Mouse (Mus musculus) liver, embryonic 13.5 days (tissue): ENCODE results near the gene Pdx1. TPM values are rescaled to one million over a fixed set of nuclear protein-coding genes. Genes with fewer than 3 reads are reported as not detected.
A peak's percentile ranks its signal among the peaks of the same experiment; 100 is the strongest.

Source experiments
- ATAC-seq: fragments of 200-750 bp; cut with Nextera tagmentation; 2 replicates; pipeline ENCODE4 v1.8.0; 2017; ENCODE audit warnings: low read depth, mild to moderate bottlenecking, moderate number of reproducible peaks, moderate library complexity
- DNase-seq: peaks from one replicate; pipeline ENCODE4 v3.0.0; 2022
- H3K27ac ChIP-seq: fragments of 300-500 bp; sonication (generic); 2 replicates; pipeline ENCODE4 v1.5.1; 2015; ENCODE audit warnings: moderate library complexity, mild to moderate bottlenecking, inconsistent platforms
- H3K27me3 ChIP-seq: fragments of 300-500 bp; sonication (generic); 2 replicates; pipeline ENCODE4 v1.6.1; 2015; ENCODE audit warnings: mild to moderate bottlenecking, inconsistent platforms
- H3K36me3 ChIP-seq: fragments of 300-500 bp; sonication (generic); 2 replicates; pipeline ENCODE4 v1.6.1; 2015; ENCODE audit warnings: mild to moderate bottlenecking, inconsistent platforms
- H3K4me1 ChIP-seq: fragments of 300-500 bp; sonication (generic); replicated peaks from 2 replicates; pipeline ENCODE4 v1.6.1; 2015; ENCODE audit warnings: inconsistent platforms
- H3K4me2 ChIP-seq: fragments of 300-500 bp; sonication (generic); 2 replicates; pipeline ENCODE4 v1.6.1; 2015; ENCODE audit warnings: inconsistent platforms, mild to moderate bottlenecking, moderate library complexity
- H3K4me3 ChIP-seq: fragments of 300-500 bp; sonication (generic); replicated peaks from 2 replicates; pipeline ENCODE4 v1.5.1; 2015; ENCODE audit warnings: mild to moderate bottlenecking, inconsistent platforms
- H3K9ac ChIP-seq: fragments of 300-500 bp; sonication (generic); 2 replicates; pipeline ENCODE4 v1.6.1; 2015; ENCODE audit warnings: mild to moderate bottlenecking, inconsistent platforms
- H3K9me3 ChIP-seq: fragments of 300-500 bp; sonication (generic); replicated peaks from 2 replicates; pipeline ENCODE4 v1.6.1; 2016; ENCODE audit warnings: inconsistent platforms
- WGBS: fragments of 180-500 bp; shearing (Covaris S2); methylation state at CpG from one replicate; pipeline ENCODE4 v1.1.7; 2015; ENCODE audit not compliant: insufficient replicate concordance; 5-methylcytosine and 5-hydroxymethylcytosine counted together
- polyA plus RNA-seq: library from polyadenylated mRNA; unstranded; fragments of >200 nt; fragmentation: Nextera tagmentation; extraction: Ambion mirVana; gene quantifications from 2 replicates; pipeline ENCODE4 v1.2.1, GENCODE M21; 2015

Gene Pdx1
- polyA plus RNA-seq, 1 experiment from 2014 or later: not detected

- DNase-seq: no peak
- 9% methylated on average over 13 of the region's 13 CpGs for WGBS
Observed at GRCm38 (mm10) chr5:147302746-147303400, 33.1 kb downstream of the Pdx1 start.

GRCm38 (mm10) chr5:147304276-147305155 is 34.8 kb downstream of the Pdx1 start:
- ATAC-seq: no peak
- no peak for DNase-seq
- under 1% methylated on average over 54 of the region's 54 CpGs for WGBS
- H3K27me3 ChIP-seq: peaks cover 100% of the 10 kb centered on the region
- H3K4me3 ChIP-seq: no peak overlapping the region
- 0 out of 2 replicates have a peak overlapping the region, but pooled peaks have one; percentile 10 for H3K4me2 ChIP-seq
- no peak overlapping the region for H3K27ac ChIP-seq
- H3K36me3 ChIP-seq: no peaks in the 10 kb centered on the region
- peaks cover 21% of the 10 kb centered on the region; the same call in 1 of the 2 replicates for H3K4me1 ChIP-seq
- H3K9me3 ChIP-seq: no peaks in the 10 kb centered on the region
- no peak overlapping the region for H3K9ac ChIP-seq

More at GRCm38 (mm10) chr5:147302746-147303400, 33.1 kb downstream of the Pdx1 start:
- H3K9ac ChIP-seq: no peak overlapping the region
- no peaks in the 10 kb centered on the region for H3K9me3 ChIP-seq
- no peak overlapping the region for H3K27ac ChIP-seq
- no peak overlapping the region for H3K4me3 ChIP-seq
- H3K4me1 ChIP-seq: peaks cover 21% of the 10 kb centered on the region; the same call in 1 of the 2 replicates
- no peak overlapping the region for H3K4me2 ChIP-seq
- no peak for ATAC-seq
- H3K27me3 ChIP-seq: peaks cover 99% of the 10 kb centered on the region
- H3K36me3 ChIP-seq: no peaks in the 10 kb centered on the region

DNA sequence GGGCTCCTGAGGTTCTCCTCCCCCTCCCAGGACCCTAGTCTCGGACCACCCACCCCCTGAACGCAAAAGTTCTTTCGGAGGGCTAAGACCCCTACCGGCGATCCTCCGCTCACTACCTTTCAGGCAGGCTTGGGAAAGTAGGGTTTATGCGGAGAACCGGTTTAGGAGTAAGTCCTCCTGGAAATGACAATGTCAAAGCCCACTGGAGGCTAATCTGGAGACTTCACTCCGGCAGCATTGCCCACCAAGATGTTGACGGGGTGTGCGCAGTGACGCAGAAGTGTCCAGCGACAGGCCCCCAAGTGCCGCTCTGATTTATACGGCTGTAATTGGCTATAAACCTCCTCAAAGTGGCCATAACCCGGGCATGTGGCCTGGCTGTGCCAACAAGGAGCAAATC is 35.4 kb downstream of the Pdx1 start:
- 0 out of 2 replicates have a peak overlapping the region, but pooled peaks have one; percentile 10 for H3K4me2 ChIP-seq
- DNase-seq (no peak), ATAC-seq (no peak)
- H3K4me3 ChIP-seq: no peak overlapping the region
- H3K9ac ChIP-seq: no peak overlapping the region
- peaks cover 100% of the 10 kb centered on the region for H3K27me3 ChIP-seq
- no peaks in the 10 kb centered on the region for H3K9me3 ChIP-seq
- no peaks in the 10 kb centered on the region for H3K36me3 ChIP-seq
- H3K4me1 ChIP-seq: peaks cover 14% of the 10 kb centered on the region; the same call in 1 of the 2 replicates
- no peak overlapping the region for H3K27ac ChIP-seq
- WGBS: 2% methylated on average over 16 of the region's 16 CpGs

- ATAC-seq: no peak
- Histone ChIP-seq H3K27ac (no peak overlapping the region), H3K9ac (no peak overlapping the region), H3K4me3 (peak overlapping the region; percentile 21; the same call in 1 of the 2 replicates), H3K4me1 (peaks cover 9% of the 10 kb centered on the region; the same call in 1 of the 2 replicates), H3K36me3 (no peaks in the 10 kb centered on the region), H3K4me2 (peak overlapping the region; percentile 19; the same call in 1 of the 2 replicates), H3K9me3 (no peaks in the 10 kb centered on the region), H3K27me3 (peaks cover 100% of the 10 kb centered on the region)
- DNase-seq: no peak
- WGBS: 1% methylated on average over 58 of the region's 58 CpGs
Observed at GRCm38 (mm10) chr5:147305856-147306637, 36.3 kb downstream of the Pdx1 start.

DNA sequence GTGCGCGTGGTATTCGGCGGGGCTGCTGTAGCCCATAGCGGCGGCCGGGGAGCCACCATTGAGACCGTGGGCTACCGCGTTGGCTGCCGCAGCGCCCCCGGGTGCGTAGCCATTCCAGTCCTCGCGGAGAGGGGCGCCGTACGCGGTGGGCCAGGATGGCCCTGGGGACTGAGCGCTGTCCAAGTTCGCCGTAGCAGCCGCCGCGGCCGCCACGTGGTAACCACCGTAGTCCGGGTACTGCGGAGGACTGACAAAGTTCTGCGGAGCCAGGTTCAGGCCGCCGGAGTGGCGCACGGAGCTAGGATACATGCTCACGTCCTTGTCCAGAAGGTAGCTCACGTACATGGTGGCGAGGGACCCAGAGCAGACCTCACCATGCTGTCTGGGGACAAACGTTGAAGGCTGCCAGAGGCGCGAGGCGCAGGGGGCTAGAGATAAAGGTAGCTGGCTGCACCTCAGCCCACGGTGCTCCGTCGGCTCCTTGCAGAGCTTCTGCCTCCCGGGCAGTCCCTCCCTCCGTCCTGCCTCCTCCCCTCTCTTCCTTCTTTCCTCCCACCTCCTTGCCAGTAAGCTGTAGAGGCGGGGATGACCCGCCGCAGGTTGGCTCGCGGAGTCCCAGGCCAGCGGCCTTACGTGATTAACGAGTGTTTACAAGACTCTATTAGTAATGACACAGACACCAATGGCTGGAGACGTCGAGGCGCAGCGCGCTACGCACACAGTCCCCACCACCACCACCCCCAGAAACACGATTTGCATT is 37.1 kb downstream of the Pdx1 start, which contains the start of gene Cdx2:
Gene Cdx2, minus strand, starts transcription at position 633 of the 760 bp plus-strand sequence.
- Histone ChIP-seq H3K27ac (no peak within 1 kb of the TSS), H3K4me3 (peak within 1 kb of the TSS; percentile 21; the same call in 1 of the 2 replicates), H3K9ac (no peak within 1 kb of the TSS), H3K27me3 (peaks cover 100% of the 10 kb centered on the region), H3K36me3 (no peaks in the 10 kb centered on the region), H3K4me2 (peak within 1 kb of the TSS; percentile 19; the same call in 1 of the 2 replicates), H3K9me3 (no peaks in the 10 kb centered on the region), H3K4me1 (peaks cover 7% of the 10 kb centered on the region; the same call in 1 of the 2 replicates)
- under 1% methylated on average over 63 of the region's 63 CpGs for WGBS
- DNase-seq (no peak), ATAC-seq (no peak)

DNA sequence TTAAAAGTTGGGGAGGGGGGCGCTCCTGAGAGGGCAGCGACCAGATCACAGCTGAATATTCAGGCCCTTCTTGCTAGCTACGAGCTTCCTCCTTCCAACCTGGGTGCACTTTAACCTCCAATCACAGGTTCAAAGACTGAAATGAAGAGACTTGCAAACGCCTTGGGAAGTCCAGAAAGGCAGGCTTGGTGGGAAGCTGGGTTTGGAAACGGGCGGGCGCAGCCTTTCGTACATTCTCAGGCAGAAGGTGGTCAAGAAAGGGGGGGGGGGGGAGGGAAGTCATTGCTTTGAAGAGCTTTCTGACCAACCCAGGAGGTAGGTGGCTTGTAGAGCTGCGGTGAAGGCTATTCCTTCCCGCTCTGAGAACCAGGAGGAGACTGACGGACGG is 37.6 kb downstream of the Pdx1 start:
- Histone ChIP-seq H3K36me3 (no peaks in the 10 kb centered on the region), H3K4me1 (peaks cover 7% of the 10 kb centered on the region; the same call in 1 of the 2 replicates), H3K9ac (no peak overlapping the region), H3K9me3 (no peaks in the 10 kb centered on the region), H3K4me2 (no peak overlapping the region), H3K4me3 (no peak overlapping the region), H3K27me3 (peaks cover 100% of the 10 kb centered on the region), H3K27ac (no peak overlapping the region)
- ATAC-seq (no peak), DNase-seq (no peak)
- 3% methylated on average over 12 of the region's 12 CpGs for WGBS

DNA sequence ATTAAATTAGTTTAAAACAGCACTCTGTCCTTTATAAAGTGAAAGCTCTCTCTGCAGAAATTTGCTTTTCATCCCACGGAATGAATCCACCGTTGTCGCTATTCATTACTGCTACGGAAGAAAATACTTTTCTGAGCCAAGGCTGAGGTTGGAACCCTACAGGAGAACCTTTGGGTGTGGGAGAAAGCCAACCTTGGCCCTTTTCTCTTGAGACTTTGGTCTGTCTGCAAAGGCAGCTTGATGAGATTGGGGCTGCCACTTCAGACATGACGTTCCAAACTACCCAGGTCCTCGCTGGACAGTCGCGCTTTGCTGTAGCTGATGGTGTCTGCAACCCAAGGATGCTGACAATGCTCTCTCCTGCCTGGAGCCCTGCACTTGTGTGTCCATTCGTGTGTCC is 38.7 kb downstream of the Pdx1 start:
- H3K27ac ChIP-seq: no peak overlapping the region
- no peak overlapping the region for H3K4me2 ChIP-seq
- no peak for DNase-seq
- H3K9ac ChIP-seq: no peak overlapping the region
- no peaks in the 10 kb centered on the region for H3K36me3 ChIP-seq
- no peak overlapping the region for H3K4me3 ChIP-seq
- peaks cover 100% of the 10 kb centered on the region for H3K27me3 ChIP-seq
- WGBS: 12% methylated on average over 9 of the region's 9 CpGs
- ATAC-seq: no peak
- H3K4me1 ChIP-seq: peaks cover 7% of the 10 kb centered on the region; the same call in 1 of the 2 replicates
- no peaks in the 10 kb centered on the region for H3K9me3 ChIP-seq

DNA sequence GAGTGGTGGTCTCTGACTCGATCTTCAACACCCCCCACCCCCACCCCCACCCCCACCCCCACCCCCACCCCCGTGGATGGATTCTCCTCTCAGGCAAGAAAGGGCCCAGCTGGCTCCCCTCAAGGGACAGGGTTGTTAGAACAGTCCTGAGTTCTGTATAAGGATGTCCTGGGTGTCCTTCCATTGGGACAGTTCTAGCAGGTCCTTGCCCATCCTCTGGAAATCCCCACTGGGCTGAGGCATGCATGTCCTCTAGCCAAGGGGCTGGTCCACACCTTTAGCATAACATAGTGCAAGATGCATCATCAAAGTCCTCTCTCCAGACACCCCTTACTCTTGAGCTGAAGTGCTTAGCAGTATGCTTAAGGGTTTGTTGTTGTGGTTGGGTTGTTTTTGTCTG is 40.0 kb downstream of the Pdx1 start:
- H3K36me3 ChIP-seq: no peaks in the 10 kb centered on the region
- ATAC-seq (no peak), DNase-seq (no peak)
- 0% methylated on average over 2 of the region's 2 CpGs for WGBS
- H3K4me3 ChIP-seq: no peak overlapping the region
- no peaks in the 10 kb centered on the region for H3K9me3 ChIP-seq
- no peak overlapping the region for H3K9ac ChIP-seq
- peaks cover 7% of the 10 kb centered on the region; the same call in 1 of the 2 replicates for H3K4me1 ChIP-seq
- H3K4me2 ChIP-seq: no peak overlapping the region
- peaks cover 100% of the 10 kb centered on the region for H3K27me3 ChIP-seq
- H3K27ac ChIP-seq: no peak overlapping the region

GRCm38 (mm10) chr5:147312830-147313685 is 43.3 kb downstream of the Pdx1 start:
- no peak for DNase-seq
- H3K36me3 ChIP-seq: no peaks in the 10 kb centered on the region
- H3K9me3 ChIP-seq: no peaks in the 10 kb centered on the region
- H3K4me1 ChIP-seq: no peaks in the 10 kb centered on the region; the same call in 1 of the 2 replicates
- H3K4me3 ChIP-seq: no peak overlapping the region
- H3K27me3 ChIP-seq: peaks cover 100% of the 10 kb centered on the region
- H3K27ac ChIP-seq: no peak overlapping the region
- ATAC-seq: no peak
- no peak overlapping the region for H3K9ac ChIP-seq
- H3K4me2 ChIP-seq: no peak overlapping the region
- 4% methylated on average over 27 of the region's 27 CpGs for WGBS
